Mouse (Mus musculus): ENCODE data around the gene Phactr1.

Gene Phactr1

GRCm38 (mm10) chr13:43023005-43023404 lies 342.6 kb downstream of the Phactr1 start:
- no peak for DNase-seq (ENCODE audit: low spot score in 2 of 2)

- no peak for DNase-seq (ENCODE audit: low spot score in 2 of 2)
Observed at GRCm38 (mm10) chr13:43027568-43027967, 347.1 kb downstream of the Phactr1 start.

- no peak for DNase-seq (ENCODE audit: low spot score in 2 of 2)
Observed at GRCm38 (mm10) chr13:43030222-43030621, 349.8 kb downstream of the Phactr1 start.

GRCm38 (mm10) chr13:43032451-43032850 lies 352.0 kb downstream of the Phactr1 start:
- DNase-seq (ENCODE audit: low spot score in 2 of 2): no peak

GRCm38 (mm10) chr13:43036510-43036909 lies 356.1 kb downstream of the Phactr1 start:
- DNase-seq (ENCODE audit: low spot score in 2 of 2): no peak

GRCm38 (mm10) chr13:43042766-43043165 lies 362.3 kb downstream of the Phactr1 start:
- DNase-seq (ENCODE audit: low spot score in 2 of 2): no peak

GRCm38 (mm10) chr13:43048553-43048952 lies 368.1 kb downstream of the Phactr1 start:
- no peak for DNase-seq (ENCODE audit: low spot score in 2 of 2)

GRCm38 (mm10) chr13:43053201-43053600 lies 372.8 kb downstream of the Phactr1 start:
- no peak for DNase-seq (ENCODE audit: low spot score in 2 of 2)

GRCm38 (mm10) chr13:43055136-43055535 lies 374.7 kb downstream of the Phactr1 start:
- DNase-seq (ENCODE audit: low spot score in 2 of 2): no peak

GRCm38 (mm10) chr13:43057104-43057503 lies 376.7 kb downstream of the Phactr1 start:
- no peak for DNase-seq (ENCODE audit: low spot score in 2 of 2)

- DNase-seq (ENCODE audit: low spot score in 2 of 2): no peak
Observed at GRCm38 (mm10) chr13:43063355-43063754, 382.9 kb downstream of the Phactr1 start.

GRCm38 (mm10) chr13:43068716-43069265 lies 388.4 kb downstream of the Phactr1 start:
- DNase-seq (ENCODE audit: low spot score in 2 of 2): no peak

GRCm38 (mm10) chr13:43070496-43070895 lies 390.1 kb downstream of the Phactr1 start:
- no peak for DNase-seq (ENCODE audit: low spot score in 2 of 2)

GRCm38 (mm10) chr13:43070971-43071370 lies 390.5 kb downstream of the Phactr1 start:
- DNase-seq (ENCODE audit: low spot score in 2 of 2): no peak

- DNase-seq (ENCODE audit: low spot score in 2 of 2): no peak
Observed at GRCm38 (mm10) chr13:43075456-43075855, 395.0 kb downstream of the Phactr1 start.

- no peak for DNase-seq (ENCODE audit: low spot score in 2 of 2)
Observed at GRCm38 (mm10) chr13:43077485-43077884, 397.1 kb downstream of the Phactr1 start.

- no peak for DNase-seq (ENCODE audit: low spot score in 2 of 2)
Observed at GRCm38 (mm10) chr13:43085226-43085625, 404.8 kb downstream of the Phactr1 start.

GRCm38 (mm10) chr13:43094365-43094764 lies 413.9 kb downstream of the Phactr1 start:
- DNase-seq (ENCODE audit: low spot score in 2 of 2): peak; percentile 16 to 30

- no peak for DNase-seq (ENCODE audit: low spot score in 2 of 2)
Observed at GRCm38 (mm10) chr13:43102943-43103342, 422.5 kb downstream of the Phactr1 start.

- DNase-seq (ENCODE audit: low spot score in 2 of 2): no peak
Observed at GRCm38 (mm10) chr13:43104496-43104895, 424.1 kb downstream of the Phactr1 start.

- no peak for DNase-seq (ENCODE audit: low spot score in 2 of 2)
Observed at GRCm38 (mm10) chr13:43112280-43112679, 431.9 kb downstream of the Phactr1 start.

- DNase-seq (ENCODE audit: low spot score in 2 of 2): no peak
Observed at GRCm38 (mm10) chr13:43112707-43113106, 432.3 kb downstream of the Phactr1 start.

- DNase-seq (ENCODE audit: low spot score in 2 of 2): no peak
Observed at GRCm38 (mm10) chr13:43113141-43113540, 432.7 kb downstream of the Phactr1 start.
